Mouse (Mus musculus): Measurements from ENCODE around the gene Stard8.
"Not testable (repeated sequence)": the region's sequence is repeated elsewhere in the genome, so short reads cannot be mapped to it uniquely, and the experiment has no call there.

Stard8 gene

DNA sequence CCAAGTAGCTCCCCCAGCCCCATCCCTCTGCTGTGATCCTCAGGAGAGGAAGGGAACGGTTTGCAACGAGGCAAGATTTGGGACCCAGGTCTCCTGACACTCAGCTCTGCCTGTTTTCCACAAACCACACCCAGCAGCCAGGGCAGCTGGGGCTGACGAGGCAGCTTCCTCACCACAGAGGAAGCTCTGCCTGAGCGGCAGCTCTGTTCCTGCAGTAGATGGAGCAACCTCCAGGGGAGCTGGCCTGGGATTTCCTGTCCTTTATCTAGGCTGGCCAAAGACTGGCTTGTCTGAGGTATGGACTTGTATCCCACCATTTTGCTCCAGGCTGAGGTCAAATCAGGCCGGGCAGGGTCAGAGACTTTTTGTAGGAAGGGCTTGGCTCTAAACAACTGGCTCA is 46.2 kb downstream of the Stard8 start:
- no peak for DNase-seq

DNA sequence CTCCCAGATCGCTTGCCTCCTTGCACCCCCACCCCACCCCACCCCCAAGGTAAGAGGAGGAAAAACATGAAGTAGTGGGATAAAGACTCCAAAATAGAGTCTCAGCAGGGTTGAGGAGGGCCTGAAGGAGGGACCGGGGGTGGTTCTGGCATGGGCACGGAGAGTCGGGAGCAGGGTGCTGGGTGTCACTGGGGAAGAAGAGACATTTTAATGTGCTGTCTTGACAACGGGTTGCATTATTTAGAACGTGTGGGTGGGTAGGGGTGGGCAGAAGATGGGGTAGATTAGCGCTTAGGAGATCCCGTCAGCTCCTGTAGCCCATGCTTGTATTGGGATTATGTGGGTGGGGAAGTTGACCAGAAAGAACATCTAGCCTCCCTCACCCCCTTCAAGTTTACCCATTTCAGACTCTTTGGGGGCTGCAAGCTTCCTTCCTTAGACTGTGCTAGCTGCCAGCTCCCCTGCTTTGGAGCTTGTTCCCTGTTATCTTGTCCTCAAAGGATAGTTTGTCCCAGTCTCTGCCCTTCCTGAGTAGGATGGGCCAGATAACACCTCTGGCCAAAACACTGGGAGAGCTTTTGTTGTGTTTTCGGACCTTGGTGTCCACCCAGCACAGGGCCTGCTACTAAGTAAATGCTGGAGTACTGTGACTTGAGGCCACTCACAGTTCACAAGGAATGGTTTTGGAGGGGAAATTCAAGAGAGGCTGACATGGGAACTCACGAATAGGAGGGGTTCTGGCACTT is 47.9 kb downstream of the Stard8 start:
- DNase-seq: no peak

DNA sequence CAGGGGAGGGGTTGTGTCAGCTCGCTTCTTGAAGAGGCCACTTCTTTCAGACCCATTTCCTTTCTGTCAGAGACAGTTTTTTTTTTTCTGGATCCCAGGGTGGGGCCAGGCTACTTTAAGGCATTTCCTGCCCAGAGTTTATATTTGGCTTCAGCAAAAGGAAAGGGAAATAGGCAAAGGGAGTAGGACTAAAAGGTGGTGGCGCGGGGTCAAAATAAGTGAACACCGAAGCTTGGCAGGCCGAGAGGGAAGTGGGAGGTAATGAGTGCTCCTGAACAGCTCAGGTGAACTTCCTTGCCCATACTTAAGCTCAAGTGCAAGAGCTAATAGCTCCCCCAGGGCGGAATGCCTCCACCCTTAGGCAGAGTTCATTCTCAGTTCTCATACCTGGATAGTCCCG is 49.2 kb downstream of the Stard8 start:
- no peak for DNase-seq

DNA sequence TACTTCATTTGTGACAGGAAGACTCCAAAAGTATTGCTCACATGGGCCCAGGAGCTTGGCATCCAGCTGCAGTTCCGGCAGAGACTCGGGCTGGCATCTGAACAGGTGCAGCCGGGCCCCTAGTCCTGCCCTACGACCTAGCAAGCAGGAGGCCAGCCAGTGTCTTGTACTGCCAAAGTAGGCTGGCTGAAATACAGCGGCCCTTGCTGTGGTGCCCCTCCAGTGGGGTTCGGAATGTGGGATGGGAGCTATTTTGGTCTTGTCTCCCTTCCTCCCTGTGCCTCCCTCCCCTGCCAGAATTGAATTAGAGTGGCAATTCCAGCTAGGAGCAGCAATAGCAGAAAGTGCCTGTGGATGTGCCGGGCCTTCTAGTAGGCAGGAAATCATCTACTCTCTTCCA is 51.5 kb downstream of the Stard8 start:
- no peak for DNase-seq

DNA sequence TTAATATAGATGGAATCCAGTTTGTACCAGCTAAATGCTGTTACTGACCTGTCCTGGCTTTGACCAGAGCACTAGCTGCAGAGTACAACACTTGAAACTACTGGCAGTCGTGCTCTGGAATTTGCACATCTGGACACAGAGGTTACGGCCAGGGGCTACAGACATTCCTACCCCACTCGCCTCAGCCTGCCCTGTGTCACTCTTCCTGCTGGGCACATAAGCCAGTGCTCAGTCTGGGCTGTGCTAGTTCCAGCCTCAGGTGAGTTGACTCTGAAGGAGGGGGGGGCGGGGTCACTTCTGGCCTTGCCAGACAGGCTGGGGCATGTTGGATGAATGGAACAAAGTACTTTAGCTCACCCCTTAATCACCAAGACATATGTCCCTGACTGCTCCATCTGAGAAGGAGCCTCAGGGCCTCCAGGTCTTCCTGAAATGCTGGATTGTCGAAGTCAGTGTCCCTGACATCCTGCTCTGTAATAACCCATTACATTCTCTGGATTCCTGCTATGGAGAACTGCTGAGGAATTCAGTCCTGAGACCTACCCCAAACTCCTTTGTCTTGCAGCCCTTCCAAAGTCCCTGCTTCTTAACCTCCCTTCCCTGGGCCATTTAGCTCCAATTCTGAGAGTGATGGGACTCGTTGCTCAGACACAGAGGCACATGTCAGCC is 54.9 kb downstream of the Stard8 start:
- DNase-seq: no peak

DNA sequence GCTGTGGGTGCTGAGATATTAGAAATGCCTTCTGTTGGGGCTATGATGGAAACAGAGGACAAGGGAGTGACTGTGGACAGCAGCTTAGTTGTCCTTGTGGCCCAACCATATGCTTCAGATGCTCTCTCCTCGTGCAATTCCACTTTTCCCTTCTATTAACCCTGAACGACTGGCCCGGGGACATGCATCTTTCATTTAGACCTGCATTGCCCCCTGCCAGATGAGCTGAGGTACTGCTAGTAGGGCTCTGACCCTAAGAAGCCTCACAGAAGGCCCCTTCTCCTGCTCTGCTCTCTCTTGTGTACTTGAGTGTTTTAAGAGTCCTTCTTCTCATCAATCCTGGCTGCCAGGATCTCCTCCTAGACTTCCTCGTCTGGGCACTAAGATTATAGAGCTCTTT is 56.1 kb downstream of the Stard8 start:
- no peak for DNase-seq

DNA sequence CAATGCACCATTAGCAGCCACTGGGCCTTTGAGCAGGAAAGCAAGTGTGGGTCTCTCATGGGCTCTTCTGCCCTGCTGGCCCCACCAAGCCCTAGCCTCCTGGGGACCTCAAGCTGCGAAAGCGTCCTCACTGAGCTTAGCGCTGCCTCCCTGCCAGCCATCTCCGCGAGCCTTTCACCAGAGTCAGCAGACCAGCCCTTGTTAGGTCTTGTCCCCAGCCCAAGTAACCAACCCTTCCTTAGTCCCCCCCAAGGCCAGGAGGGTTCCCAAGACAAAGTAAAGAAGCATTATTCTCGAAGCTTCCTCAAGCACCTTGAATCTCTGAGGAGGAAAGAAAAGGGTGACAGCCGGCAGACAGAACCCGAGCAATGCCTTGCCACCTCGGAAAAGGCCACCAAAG is 62.5 kb downstream of the Stard8 start:
- DNase-seq: no peak

DNA sequence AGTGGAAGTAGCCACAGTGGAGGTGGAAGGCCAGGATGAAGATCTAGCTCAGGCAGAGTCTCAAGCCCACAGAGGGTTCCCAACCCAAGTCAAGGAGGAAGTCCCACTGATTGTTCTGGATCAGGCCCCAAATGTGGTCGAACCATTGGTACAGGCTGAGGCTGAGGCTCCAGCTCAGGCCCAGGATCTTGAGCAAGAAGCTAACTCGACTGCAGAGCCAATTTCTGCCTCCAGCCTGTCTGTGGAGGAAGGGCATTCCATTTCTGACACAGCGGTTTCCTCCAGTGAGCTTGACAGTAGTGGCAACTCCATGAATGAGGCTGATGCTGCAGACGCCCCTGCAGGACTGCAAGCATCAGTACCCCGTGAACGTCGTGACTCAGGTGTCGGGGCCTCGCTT is 63.5 kb downstream of the Stard8 start:
- DNase-seq: no peak

DNA sequence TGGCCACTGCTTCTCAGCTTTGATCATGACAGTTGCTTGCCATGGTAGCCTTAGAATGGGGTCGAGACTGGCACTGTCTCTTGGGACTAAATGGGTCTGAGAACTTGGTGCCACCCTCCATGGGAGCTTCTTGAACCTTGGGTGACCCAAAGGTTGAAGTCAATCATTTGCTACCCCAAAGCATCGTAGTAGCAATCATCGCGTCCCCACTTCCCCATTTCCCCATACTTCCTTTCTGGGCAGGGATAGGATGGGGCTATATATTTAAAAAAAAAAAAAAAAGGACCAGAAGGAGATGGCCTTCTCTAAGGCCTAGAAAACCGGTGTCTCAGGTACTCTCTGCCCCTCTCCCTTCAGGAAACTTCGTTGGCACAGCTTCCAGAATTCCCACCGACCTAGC is 64.2 kb downstream of the Stard8 start:
- DNase-seq: no peak

DNA sequence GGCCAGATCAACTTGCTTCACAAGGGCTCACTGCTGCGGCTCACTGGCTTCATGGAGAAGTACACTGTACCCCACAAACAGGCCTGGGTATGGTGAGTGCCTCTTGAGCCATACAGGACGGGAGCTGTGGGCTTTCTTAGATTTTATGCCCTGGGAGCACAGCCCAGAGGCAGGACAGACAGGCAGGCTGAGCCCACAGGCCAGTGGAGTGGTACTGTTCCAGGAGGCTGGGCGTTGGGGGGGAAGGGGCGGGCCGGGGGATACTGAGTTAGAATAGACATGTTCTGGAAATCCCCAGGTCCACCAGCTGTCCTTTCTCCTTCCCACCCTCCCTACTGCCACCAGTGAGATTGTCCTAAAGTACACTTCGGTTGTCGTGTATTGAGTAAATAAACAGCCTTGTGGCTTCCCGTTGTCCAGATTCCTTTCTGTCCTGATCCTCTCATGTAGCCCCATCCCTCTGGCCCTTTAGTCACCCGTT is 64.7 kb downstream of the Stard8 start:
- no peak for DNase-seq

DNA sequence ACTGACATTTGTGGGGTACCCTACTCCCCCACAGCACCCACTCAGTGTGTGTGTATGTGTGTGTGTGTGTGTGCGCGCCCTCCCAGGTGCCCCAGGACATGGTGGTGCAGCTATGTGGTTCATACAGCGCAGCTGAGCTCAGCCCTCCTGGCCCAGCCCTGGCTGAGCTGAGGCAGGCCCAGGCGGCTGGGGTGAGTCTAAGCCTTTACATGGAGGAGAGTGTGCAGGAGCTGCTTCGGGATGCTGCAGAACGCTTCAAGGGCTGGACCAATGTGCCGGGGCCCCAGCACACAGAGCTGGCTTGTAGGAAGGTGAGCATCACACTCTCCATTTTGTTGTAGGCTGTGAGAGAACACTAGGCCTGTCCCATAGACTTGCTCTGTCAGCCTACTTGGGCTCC is 68.1 kb downstream of the Stard8 start:
- DNase-seq: no peak

DNA sequence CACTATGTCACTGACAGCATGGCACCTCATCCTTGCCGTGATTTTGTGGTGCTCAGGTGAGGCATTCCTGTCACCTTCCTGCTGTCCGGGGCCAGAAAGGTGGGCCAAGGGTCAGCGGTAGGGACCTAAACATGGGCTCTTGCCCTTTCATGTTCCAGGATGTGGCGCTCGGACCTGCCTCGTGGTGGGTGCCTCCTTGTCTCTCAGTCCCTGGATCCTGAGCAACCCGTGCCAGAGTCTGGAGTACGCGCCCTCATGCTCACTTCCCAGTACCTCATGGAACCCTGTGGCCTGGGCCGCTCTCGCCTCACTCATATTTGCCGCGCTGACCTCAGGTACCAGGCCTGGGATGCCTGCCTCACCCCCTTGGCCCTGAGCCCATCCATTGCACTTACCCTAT is 69.5 kb downstream of the Stard8 start:
- no peak for DNase-seq

DNA sequence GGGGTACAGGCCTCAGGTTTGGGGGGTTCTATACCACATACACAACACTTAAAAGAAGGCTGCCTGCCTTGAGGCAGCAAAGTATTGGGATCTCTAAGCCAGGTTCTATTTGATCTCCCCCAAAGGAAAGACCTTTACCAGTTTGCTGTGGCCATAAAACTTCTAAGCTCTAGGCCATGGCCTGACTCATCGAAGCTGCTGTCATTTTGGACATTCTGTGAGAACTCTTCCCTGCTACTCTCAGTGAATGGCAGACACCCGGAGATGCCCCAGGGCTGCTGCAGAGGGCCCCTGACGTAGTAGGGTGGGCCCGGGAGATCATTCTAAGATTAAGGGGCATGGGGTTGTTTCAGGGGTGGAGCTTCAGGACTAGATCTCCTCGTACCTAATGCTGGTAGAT is 72.1 kb downstream of the Stard8 start:
- no peak for DNase-seq

DNA sequence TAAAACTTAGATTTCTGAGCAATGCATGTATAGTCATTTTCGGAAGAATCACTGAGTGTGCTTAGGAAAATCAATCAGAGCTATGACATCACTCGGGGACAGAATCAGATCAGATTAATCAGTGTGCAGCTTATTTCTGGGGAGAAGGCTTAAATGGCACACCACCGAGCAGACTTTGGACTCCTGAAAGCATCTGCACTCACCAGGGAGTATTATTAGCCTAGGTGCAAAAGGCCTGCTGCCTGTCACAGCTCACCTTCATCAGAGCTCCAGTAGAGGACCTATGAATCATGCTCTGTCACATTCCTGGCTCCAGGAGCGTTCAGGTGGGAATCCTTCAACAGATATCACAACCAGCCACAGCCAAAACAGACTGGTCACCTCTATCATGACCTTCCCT is 73.4 kb downstream of the Stard8 start:
- DNase-seq: no peak

DNA sequence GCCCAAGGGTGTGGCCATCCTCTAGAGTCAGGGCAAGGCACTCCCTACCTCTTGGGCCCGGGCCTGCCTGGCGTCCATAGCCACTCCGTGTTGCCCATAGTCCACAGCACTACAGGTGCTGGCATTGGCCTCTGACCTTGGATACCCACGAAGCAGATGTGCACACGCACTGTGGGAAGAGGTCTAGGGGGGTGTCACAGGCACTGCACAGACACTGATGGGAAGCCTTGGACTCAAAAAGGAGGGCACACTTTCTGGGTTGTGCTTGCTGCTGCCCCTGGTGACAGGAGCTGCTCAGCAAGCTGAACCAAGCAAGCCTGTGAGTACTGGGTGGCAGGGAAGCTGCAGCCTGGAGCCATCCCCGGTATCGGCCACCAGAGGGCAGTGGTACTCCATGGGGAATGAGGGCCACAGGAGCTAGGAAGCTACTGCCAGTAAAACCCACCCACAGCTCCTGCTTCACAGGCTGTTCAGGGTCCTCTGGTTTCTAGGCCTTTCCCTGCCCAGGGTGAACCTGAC is 75.4 kb downstream of the Stard8 start:
- DNase-seq: not testable (repeated sequence)

DNA sequence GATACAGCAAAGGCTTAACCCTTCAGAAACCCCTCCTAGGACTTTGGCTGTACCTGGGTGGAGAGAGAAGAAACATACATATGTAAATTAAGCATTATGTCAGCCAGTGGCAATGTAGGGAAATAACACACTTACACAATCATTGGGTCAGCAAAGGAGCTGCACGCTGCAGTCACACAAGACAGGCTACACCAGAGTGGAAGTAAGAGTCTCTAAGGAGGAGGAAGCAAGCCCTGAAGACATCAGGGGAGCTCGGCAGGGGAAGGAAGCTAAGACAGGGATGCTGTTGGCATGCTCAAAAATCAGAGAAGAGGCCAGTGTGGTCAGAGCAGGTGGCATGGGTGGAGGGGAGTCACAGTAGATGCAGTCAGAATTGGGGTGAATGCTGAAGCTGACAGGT is 89.7 kb downstream of the Stard8 start:
- no peak for DNase-seq

DNA sequence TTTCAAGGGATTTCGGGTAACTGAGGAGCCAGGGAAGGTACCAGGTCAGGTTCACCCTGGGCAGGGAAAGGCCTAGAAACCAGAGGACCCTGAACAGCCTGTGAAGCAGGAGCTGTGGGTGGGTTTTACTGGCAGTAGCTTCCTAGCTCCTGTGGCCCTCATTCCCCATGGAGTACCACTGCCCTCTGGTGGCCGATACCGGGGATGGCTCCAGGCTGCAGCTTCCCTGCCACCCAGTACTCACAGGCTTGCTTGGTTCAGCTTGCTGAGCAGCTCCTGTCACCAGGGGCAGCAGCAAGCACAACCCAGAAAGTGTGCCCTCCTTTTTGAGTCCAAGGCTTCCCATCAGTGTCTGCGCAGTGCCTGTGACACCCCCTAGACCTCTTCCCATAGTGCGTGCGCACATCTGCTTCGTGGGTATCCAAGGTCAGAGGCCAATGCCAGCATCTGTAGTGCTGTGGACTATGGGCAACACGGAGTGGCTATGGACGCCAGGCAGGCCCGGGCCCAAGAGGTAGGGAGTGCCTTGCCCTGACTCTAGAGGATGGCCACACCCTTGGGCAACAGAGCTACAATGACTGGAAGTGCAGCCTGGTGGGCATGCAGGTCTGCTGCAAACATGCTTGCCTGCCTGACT is 108.2 kb downstream of the Stard8 start:
- not testable (repeated sequence) for DNase-seq

DNA sequence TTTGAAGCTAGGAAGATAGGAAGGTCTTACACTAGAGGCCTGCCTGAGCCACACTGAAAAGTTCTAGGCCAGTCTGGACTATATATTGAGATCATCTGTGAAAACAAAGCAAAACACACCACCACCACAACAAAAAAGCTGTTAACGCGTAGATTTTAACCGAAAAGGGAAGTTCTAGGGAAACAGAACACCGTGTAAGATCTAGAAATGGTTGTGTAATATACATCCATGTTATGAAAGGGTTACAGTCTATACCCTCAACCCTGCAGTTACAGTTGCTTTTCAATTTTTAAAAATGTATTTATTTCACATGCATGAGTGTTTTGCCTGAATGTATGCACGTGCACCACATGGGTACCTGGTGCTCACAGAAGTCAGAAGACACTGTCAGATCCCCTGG is 116.5 kb downstream of the Stard8 start:
- DNase-seq: no peak
